Mouse (Mus musculus) fibroblast of lung, adult 2 months (primary cell): ENCODE results near the gene Pcx.
"Not testable (repeated sequence)": the region's sequence is repeated elsewhere in the genome, so short reads cannot be mapped to it uniquely, and the experiment has no call there.

Experiments used
- DNase-seq: peaks from one replicate; pipeline ENCODE4 v3.0.0-alpha.2; 2011; ENCODE audit warnings: low read depth

Pcx gene

DNA sequence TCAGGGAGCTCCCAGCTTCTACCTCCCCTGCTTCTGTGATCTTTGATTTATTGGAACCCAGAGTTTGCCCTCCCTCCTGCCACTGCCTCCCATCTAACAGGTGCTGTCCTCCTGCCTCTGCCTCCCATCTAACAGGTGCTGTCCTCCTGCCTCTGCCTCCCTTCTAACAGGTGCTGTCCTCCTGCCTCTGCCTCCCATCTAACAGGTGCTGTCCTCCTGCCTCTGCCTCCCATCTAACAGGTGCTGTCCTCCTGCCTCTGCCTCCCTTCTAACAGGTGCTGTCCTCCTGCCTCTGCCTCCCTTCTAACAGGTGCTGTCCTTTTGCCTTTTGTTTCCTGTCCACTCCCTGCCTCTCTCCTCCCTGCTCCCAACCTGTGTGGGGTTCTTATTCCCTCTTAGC, 76.5 kb downstream of the Pcx start:
- not testable (repeated sequence) for DNase-seq

- no peak for DNase-seq
These were observed 77.2 kb downstream of the Pcx start for GRCm38 (mm10) chr19:4587426-4587825.

DNA sequence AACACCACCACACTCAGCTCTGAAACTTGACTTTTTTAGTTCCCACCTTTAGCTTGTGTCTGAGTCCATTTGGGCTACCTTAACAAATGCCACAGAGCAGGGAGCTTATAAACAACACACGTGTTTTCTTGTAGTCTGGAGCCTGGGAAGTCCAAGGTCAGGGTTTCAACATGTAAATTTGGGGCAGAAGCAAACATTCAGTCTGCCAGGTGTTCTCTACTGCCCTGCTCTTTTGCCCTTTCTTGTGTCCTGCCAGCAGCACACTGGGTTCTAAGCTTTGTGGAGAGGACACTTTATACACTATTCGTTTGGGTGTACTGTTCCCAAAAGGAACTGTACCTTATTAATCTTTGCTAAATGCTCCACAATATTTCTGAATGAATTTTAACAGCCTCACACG, 78.2 kb downstream of the Pcx start:
- DNase-seq = no peak

DNA sequence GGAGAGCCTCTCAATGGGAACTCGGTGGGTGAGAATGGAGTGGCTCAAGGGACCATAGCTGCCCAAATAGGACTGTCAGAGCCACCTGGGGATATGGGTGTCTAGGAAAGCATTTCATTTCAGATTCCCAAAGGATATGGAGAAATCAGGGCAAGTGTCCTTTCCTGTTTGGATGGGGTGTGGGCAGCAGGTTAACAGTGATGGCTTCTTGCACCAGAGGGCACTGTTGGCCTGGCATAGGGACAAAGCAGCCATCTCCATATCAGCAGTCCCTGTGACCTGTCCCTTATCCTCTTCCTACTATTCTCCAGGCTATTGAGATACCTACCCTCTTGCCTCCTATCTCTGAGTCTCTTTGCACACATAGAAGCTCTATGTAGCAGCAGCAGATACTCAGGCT, 78.8 kb downstream of the Pcx start:
- no peak for DNase-seq

DNA sequence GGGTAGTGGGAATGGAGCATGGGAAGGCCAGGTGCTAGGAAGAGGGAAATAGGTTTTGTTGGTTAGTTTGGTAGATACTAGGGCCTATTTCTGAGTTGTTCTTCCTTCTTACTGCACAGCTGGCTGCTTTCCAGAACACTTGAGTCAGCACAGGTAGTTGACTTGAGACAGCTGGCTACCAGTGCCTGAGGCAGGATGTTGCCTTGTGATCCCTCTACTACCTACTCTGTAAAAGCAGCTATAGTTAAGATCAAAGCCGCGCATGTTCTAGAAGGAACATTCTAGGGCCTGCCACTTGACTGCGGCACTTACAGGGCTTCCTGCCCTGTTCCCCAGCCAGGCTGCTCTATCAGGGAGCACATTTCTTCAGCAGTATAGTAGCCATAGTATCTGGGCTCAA, 79.8 kb downstream of the Pcx start:
- DNase-seq = no peak

DNA sequence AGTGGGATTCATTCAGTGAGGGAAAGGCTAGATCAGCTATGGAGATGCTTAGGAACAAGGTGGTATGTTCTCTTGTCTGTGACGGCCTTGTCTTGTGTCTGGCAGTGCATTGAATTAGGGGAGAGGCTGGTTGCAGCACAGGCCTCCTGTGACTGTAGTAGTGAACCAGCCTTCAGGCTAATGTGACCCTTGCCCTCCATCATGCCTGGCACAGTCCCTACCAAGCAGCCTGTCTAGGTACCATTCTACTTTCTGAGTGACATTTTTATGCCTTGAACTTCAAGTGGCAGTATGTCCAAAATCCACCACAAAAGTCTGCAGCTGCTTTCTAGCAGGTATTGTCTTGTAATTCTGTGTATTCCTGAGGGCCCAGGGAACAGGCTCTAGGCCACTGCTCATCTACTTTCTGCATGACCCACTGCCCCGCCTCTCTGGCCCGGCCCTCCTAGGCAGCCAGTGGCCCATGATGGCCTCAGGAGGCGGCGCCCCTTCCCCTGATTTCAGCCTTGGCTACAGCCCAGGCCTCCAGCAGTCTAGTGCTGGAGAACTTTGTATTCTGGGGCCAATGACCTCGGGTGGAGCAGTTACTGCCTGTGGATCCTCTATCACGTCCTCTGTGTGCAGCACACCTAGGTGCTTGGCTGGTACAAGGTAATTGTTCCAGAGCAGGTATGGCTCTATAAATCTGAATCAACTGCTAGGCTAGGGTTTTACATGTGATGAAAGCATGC, 83.7 kb downstream of the Pcx start:
- DNase-seq = no peak

GRCm38 (mm10) chr19:4596071-4596470, 85.8 kb downstream of the Pcx start:
- no peak for DNase-seq

GRCm38 (mm10) chr19:4602459-4602858, 92.2 kb downstream of the Pcx start:
- DNase-seq = no peak

GRCm38 (mm10) chr19:4603801-4604723, 93.8 kb downstream of the Pcx start:
- DNase-seq = no peak

GRCm38 (mm10) chr19:4605654-4606053, 95.4 kb downstream of the Pcx start:
- no peak for DNase-seq

GRCm38 (mm10) chr19:4607406-4607805, 97.1 kb downstream of the Pcx start:
- no peak for DNase-seq

GRCm38 (mm10) chr19:4608511-4608910, 98.2 kb downstream of the Pcx start:
- DNase-seq = no peak

- DNase-seq = no peak
These were observed 99.8 kb downstream of the Pcx start for GRCm38 (mm10) chr19:4610109-4610508.

DNA sequence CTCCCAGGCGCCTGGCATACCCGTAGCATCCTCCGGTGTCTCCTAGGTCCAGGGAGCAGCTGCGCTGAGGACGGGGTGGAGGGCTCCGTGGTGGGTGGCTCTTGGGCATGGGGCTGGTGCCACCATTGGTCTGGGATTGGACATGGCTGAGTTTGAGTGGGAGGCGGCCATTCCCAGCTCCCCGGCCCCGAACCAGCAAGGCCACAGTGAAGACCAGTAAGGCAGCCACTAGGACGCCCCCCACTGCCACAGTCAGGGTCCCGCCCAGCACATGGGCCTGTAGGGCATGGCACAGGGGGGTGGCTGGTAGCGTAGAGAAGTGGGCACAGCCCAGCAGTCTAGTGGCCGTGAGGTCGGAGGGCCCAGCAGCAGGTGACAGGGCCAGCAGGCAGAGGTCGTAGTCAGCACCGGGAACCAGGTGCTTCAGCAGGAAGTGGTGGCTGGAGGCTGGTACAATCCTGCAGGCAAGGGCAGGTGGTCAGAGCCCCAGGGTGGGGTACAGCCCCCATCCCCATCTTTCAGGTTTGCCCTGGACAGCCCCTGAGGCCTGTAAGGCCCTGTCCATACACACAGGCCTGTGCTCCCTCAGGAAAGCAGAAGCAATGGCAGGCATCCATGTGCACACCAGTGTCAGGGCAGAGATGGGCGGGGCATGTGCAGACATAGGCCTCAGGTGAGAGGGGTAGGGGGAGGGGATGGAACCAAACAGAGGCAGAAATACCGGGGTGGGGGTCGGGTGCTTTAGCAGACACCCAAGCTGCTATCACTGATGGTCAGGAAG, 102.1 kb downstream of the Pcx start:
- no peak for DNase-seq

DNA sequence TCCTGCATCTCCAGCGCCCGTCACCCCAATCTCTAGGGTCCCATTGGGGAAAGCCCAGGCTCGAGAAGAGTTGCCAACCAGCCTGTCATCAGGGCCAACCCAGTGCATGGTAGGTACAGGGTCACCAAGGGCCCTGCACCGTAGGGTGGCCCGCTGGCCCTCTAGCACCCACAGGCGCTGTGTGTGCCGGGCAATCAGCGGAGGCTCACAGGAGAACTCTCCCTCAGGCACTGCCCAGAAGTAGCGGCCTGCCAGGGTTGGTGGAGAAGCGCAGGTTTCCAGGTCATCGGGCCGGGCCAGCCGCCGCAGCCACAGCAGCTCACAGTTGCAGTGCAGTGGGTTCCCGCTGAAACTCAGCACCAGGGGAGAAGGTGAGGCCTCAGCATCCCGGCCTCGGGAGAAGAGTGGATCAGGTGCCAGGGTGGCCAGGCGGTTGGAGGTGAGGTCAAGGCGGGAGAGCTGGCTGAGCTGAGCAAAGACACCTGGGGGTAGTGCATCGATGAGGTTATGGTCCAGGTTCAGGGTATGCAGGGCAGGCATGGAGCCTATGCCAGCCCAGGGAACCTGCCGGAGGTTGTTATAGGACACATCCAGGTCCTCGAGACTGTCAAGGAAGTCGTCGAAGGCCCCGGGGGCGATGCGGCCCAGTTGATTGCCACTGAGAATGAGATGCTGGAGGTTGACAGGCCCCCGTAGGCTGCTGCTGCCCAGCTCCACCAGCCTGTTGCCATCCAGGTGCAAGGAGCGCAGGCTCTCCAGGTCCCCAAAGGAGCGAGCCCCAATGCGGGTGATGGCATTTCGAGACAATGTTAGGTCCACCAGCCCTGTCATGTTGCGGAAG, 103.4 kb downstream of the Pcx start:
- DNase-seq = no peak

DNA sequence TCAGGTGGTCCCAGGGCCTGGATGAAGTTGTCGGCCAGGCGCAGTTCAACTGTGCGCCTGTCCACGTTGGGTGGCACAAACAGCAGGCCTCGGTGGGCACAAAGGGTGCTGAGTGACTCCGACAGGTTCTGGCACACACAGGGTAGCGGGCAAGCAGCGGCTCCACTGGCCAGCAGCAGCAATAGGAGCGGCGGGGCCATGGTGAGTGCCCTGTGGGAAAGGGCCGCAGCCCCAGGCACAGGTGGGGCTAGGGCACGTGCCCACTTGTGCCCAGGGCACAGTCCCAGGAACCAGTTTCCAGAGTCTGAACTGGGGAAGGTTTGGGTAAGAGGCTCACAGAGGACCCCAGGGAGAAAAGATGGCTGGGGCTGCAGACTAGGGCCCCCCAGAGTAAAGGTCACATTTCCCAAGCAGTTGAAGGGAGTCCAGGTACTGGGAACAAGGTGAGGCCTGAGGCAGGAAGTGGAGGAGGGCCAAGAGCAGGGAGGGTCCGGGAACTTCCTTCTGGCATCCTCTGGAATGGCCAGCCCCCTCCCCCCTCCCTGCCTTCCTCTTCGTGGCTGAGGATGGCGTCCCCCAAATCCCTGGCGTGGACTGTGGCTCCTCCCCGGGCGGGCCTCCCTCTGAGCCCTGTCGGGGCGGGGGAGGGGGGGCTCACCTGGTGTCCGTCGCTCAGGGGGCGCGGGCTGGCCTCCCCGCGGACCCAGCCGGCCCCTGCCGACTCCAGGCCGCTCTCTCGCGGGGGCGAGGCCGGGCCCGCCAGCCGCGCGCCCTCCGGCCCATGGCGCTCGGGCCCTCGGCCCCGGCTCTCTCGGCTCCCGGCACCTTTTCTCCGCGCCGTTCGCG, 104.3 kb downstream of the Pcx start:
- no peak for DNase-seq

DNA sequence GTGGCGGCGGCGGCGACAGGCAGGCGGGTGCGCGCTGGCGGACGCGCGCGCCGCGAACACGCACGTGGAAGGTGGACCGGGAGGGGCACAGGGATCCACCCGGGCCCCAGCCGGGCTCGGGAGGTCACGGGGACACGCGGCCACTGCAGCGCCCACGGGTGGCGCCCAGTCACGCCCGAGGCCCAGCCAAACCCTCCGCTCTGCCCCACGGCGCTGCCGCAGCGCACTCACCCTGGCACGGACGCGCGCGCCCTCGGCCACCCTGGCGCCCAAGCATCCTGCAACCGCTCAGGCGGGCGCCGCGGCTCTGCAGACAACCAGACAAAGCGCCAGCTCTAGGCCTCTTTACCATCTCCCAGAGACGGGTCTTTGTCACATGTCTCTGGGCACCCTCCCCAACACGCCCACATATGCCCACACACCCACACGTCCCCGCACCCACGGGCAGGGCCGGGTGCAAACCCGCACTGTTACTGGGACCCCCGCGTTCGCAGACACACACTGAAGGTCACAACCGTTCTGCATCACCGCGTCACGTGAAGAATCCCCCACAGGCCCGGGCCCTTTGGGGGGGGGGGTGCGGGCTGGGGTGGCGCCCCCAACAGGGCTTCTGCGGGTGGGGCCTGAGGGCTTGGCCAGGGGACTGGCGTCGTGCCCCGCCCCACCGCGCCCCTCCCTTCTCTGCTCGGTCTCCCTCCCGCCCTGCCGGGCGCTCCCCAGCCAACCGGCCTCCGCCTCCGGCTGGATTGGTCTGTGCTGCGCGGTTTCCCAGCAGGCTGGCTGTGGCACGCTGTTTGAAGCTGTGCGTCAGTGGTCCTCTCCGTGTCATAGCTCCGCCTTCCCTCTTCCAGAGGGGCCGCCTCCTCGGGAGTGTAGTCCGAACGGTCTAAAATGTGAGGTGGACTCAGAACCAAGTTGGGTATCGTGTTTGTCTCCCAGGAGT, 105.2 kb downstream of the Pcx start, which contains the start of gene Lrfn4:
Lrfn4 (minus strand) TSS at position 517 of the 943 bp plus-strand sequence.
- DNase-seq = peak; percentile 82

DNA sequence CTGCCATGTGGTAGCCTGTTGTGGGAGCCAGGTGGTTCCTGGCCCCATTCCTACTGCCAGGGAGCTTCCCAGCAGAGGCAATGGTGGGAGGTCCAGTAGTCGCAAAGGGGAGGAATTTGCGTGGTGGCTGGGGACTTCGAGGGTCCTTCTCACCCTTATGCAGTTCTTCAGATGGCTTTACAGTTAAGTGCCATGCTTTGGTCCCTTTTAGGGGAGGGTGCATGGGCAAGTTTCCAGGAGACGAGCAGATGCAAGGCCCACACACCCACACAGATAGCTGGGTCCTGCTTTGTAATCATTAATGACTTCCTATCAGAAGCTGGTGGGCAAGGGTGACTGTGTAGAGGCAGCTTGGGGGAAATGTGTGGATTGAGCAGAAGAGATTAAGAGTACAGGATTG, 106.3 kb downstream of the Pcx start:
- DNase-seq = no peak

DNA sequence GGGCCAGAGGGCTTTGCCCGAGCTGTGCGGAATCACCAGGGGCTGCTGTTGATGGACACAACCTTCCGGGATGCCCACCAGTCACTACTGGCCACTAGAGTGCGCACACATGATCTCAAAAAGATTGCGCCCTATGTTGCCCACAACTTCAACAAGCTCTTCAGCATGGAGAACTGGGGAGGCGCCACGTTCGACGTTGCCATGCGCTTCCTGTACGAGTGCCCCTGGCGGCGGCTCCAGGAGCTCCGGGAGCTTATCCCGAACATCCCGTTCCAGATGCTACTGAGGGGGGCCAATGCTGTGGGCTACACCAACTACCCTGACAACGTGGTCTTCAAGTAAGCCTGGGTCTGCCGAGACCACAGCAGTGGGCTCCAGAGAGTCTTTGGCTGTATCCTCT, 107.9 kb downstream of the Pcx start:
- DNase-seq = no peak
